Mouse (Mus musculus) erythroblast, embryonic 14.5 days (primary cell): ENCODE results near the gene Adgrg1.

Experiments used
- GATA1 ChIP-seq: IDR thresholded peaks from 2 replicates; pipeline ENCODE4 v1.6.1; 2012; ENCODE audit warnings: low read length, inconsistent platforms, mixed read lengths
- TAL1 ChIP-seq: IDR thresholded peaks from 3 replicates; pipeline ENCODE4 v1.6.1; 2012; ENCODE audit warnings: low read length, inconsistent platforms, mixed read lengths

GRCm38 (mm10) chr8:95017969-95018635 lies 43.6 kb downstream of the Adgrg1 start:
- no peak for TF ChIP-seq GATA1
- no peak for TF ChIP-seq TAL1
